Mouse (Mus musculus) liver, embryonic 13.5 days (tissue): ENCODE results near the gene Il15. TPM values are rescaled to one million over a fixed set of nuclear protein-coding genes. Genes with fewer than 3 reads are reported as not detected.

ENCODE experiments used
- ATAC-seq: fragments of 200-750 bp; cut with Nextera tagmentation; 2 replicates; pipeline ENCODE4 v1.8.0; 2017; ENCODE audit warnings: low read depth, mild to moderate bottlenecking, moderate number of reproducible peaks, moderate library complexity
- DNase-seq: peaks from one replicate; pipeline ENCODE4 v3.0.0; 2022
- H3K27ac ChIP-seq: fragments of 300-500 bp; sonication (generic); 2 replicates; pipeline ENCODE4 v1.5.1; 2015; ENCODE audit warnings: moderate library complexity, mild to moderate bottlenecking, inconsistent platforms
- H3K27me3 ChIP-seq: fragments of 300-500 bp; sonication (generic); 2 replicates; pipeline ENCODE4 v1.6.1; 2015; ENCODE audit warnings: mild to moderate bottlenecking, inconsistent platforms
- H3K36me3 ChIP-seq: fragments of 300-500 bp; sonication (generic); 2 replicates; pipeline ENCODE4 v1.6.1; 2015; ENCODE audit warnings: mild to moderate bottlenecking, inconsistent platforms
- H3K4me1 ChIP-seq: fragments of 300-500 bp; sonication (generic); replicated peaks from 2 replicates; pipeline ENCODE4 v1.6.1; 2015; ENCODE audit warnings: inconsistent platforms
- H3K4me2 ChIP-seq: fragments of 300-500 bp; sonication (generic); 2 replicates; pipeline ENCODE4 v1.6.1; 2015; ENCODE audit warnings: inconsistent platforms, mild to moderate bottlenecking, moderate library complexity
- H3K4me3 ChIP-seq: fragments of 300-500 bp; sonication (generic); replicated peaks from 2 replicates; pipeline ENCODE4 v1.5.1; 2015; ENCODE audit warnings: mild to moderate bottlenecking, inconsistent platforms
- H3K9ac ChIP-seq: fragments of 300-500 bp; sonication (generic); 2 replicates; pipeline ENCODE4 v1.6.1; 2015; ENCODE audit warnings: mild to moderate bottlenecking, inconsistent platforms
- H3K9me3 ChIP-seq: fragments of 300-500 bp; sonication (generic); replicated peaks from 2 replicates; pipeline ENCODE4 v1.6.1; 2016; ENCODE audit warnings: inconsistent platforms
- WGBS: fragments of 180-500 bp; shearing (Covaris S2); methylation state at CpG from one replicate; pipeline ENCODE4 v1.1.7; 2015; ENCODE audit not compliant: insufficient replicate concordance; 5-methylcytosine and 5-hydroxymethylcytosine counted together
- polyA plus RNA-seq: library from polyadenylated mRNA; unstranded; fragments of >200 nt; fragmentation: Nextera tagmentation; extraction: Ambion mirVana; gene quantifications from 2 replicates; pipeline ENCODE4 v1.2.1, GENCODE M21; 2015

The Il15 gene
- polyA plus RNA-seq, 1 experiment from 2014 or later, result 4.5 TPM

- ATAC-seq (no peak), DNase-seq (no peak)
- Histone ChIP-seq H3K4me2 (no peak overlapping the region), H3K36me3 (peaks cover 4% of the 10 kb centered on the region; the same call in 1 of the 2 replicates), H3K9ac (no peak overlapping the region), H3K9me3 (no peaks in the 10 kb centered on the region), H3K27ac (no peak overlapping the region), H3K4me1 (peaks cover 16% of the 10 kb centered on the region), H3K4me3 (no peak overlapping the region), H3K27me3 (no peaks in the 10 kb centered on the region)
- 61% methylated on average over 2 of the region's 2 CpGs for WGBS
Measured at GRCm38 (mm10) chr8:82398546-82398945, 4.5 kb downstream of the Il15 start.

- Histone ChIP-seq H3K9me3 (no peaks in the 10 kb centered on the region), H3K4me3 (no peak overlapping the region), H3K27me3 (no peaks in the 10 kb centered on the region), H3K27ac (no peak overlapping the region), H3K4me1 (peaks cover 15% of the 10 kb centered on the region), H3K9ac (no peak overlapping the region), H3K36me3 (peaks cover 4% of the 10 kb centered on the region; the same call in 1 of the 2 replicates), H3K4me2 (no peak overlapping the region)
- ATAC-seq (no peak), DNase-seq (no peak)
Measured at GRCm38 (mm10) chr8:82391258-82391657, 11.8 kb downstream of the Il15 start.

- peaks cover 20% of the 10 kb centered on the region for H3K4me1 ChIP-seq
- no peaks in the 10 kb centered on the region for H3K36me3 ChIP-seq
- WGBS, result 60% methylated on average over 1 of the region's 1 CpGs
Measured at GRCm38 (mm10) chr8:82388356-82388902, 14.6 kb downstream of the Il15 start.

GRCm38 (mm10) chr8:82387614-82388013 lies 15.4 kb downstream of the Il15 start:
- peak; percentile 80 for ATAC-seq
- no peak for DNase-seq
- H3K9ac ChIP-seq, result no peak overlapping the region
- WGBS, result 7% methylated on average over 1 of the region's 1 CpGs
- no peak overlapping the region for H3K4me2 ChIP-seq
- peaks cover 20% of the 10 kb centered on the region for H3K4me1 ChIP-seq
- H3K36me3 ChIP-seq, result no peaks in the 10 kb centered on the region
- no peak overlapping the region for H3K4me3 ChIP-seq
- no peak overlapping the region for H3K27ac ChIP-seq
- no peaks in the 10 kb centered on the region for H3K9me3 ChIP-seq
- H3K27me3 ChIP-seq, result no peaks in the 10 kb centered on the region

More at GRCm38 (mm10) chr8:82388356-82388902, 14.6 kb downstream of the Il15 start:
- no peaks in the 10 kb centered on the region for H3K27me3 ChIP-seq
- DNase-seq (no peak), ATAC-seq (no peak)
- no peak overlapping the region for H3K4me3 ChIP-seq
- no peaks in the 10 kb centered on the region for H3K9me3 ChIP-seq
- no peak overlapping the region for H3K27ac ChIP-seq
- no peak overlapping the region for H3K9ac ChIP-seq
- H3K4me2 ChIP-seq, result no peak overlapping the region

GRCm38 (mm10) chr8:82385867-82386266 lies 17.2 kb downstream of the Il15 start:
- Histone ChIP-seq H3K27me3 (no peaks in the 10 kb centered on the region), H3K4me3 (no peak overlapping the region), H3K9me3 (no peaks in the 10 kb centered on the region), H3K4me1 (peaks cover 20% of the 10 kb centered on the region), H3K4me2 (no peak overlapping the region), H3K36me3 (no peaks in the 10 kb centered on the region), H3K27ac (no peak overlapping the region), H3K9ac (no peak overlapping the region)
- DNase-seq (no peak), ATAC-seq (no peak)

GRCm38 (mm10) chr8:82384458-82385234 lies 18.4 kb downstream of the Il15 start:
- peaks cover 20% of the 10 kb centered on the region for H3K4me1 ChIP-seq
- ATAC-seq (no peak), DNase-seq (no peak)
- H3K36me3 ChIP-seq, result no peaks in the 10 kb centered on the region
- H3K9me3 ChIP-seq, result no peaks in the 10 kb centered on the region
- 45% methylated on average over 11 of the region's 11 CpGs for WGBS
- H3K27me3 ChIP-seq, result no peaks in the 10 kb centered on the region
- no peak overlapping the region for H3K27ac ChIP-seq
- no peak overlapping the region for H3K4me3 ChIP-seq
- H3K4me2 ChIP-seq, result no peak overlapping the region
- no peak overlapping the region for H3K9ac ChIP-seq

GRCm38 (mm10) chr8:82383346-82383745 lies 19.7 kb downstream of the Il15 start:
- ATAC-seq (no peak), DNase-seq (no peak)
- Histone ChIP-seq H3K9ac (no peak overlapping the region), H3K27ac (no peak overlapping the region), H3K36me3 (no peaks in the 10 kb centered on the region), H3K4me3 (no peak overlapping the region), H3K4me2 (no peak overlapping the region), H3K27me3 (no peaks in the 10 kb centered on the region), H3K9me3 (no peaks in the 10 kb centered on the region), H3K4me1 (peaks cover 16% of the 10 kb centered on the region)
- 29% methylated on average over 3 of the region's 3 CpGs for WGBS

- Histone ChIP-seq H3K27ac (no peak overlapping the region), H3K4me1 (peaks cover 11% of the 10 kb centered on the region), H3K27me3 (no peaks in the 10 kb centered on the region), H3K4me3 (no peak overlapping the region), H3K9me3 (no peaks in the 10 kb centered on the region), H3K9ac (no peak overlapping the region), H3K36me3 (no peaks in the 10 kb centered on the region), H3K4me2 (no peak overlapping the region)
- DNase-seq, result no peak
- no peak for ATAC-seq
- WGBS, result 30% methylated on average over 2 of the region's 2 CpGs
Measured at GRCm38 (mm10) chr8:82382316-82382715, 20.7 kb downstream of the Il15 start.

GRCm38 (mm10) chr8:82374470-82374869 lies 28.6 kb downstream of the Il15 start:
- Histone ChIP-seq H3K4me2 (no peak overlapping the region), H3K27ac (no peak overlapping the region), H3K9me3 (no peaks in the 10 kb centered on the region), H3K36me3 (no peaks in the 10 kb centered on the region), H3K4me3 (no peak overlapping the region), H3K27me3 (no peaks in the 10 kb centered on the region), H3K9ac (no peak overlapping the region), H3K4me1 (peaks cover 4% of the 10 kb centered on the region; the same call in 1 of the 2 replicates)
- 13% methylated on average over 4 of the region's 4 CpGs for WGBS
- no peak for ATAC-seq
- no peak for DNase-seq

- H3K27me3 ChIP-seq, result no peaks in the 10 kb centered on the region
- H3K4me3 ChIP-seq, result no peak overlapping the region
- no peak overlapping the region for H3K4me2 ChIP-seq
- no peak overlapping the region for H3K27ac ChIP-seq
- no peak for ATAC-seq
- 70% methylated on average over 6 of the region's 6 CpGs for WGBS
- peaks cover 4% of the 10 kb centered on the region; the same call in 1 of the 2 replicates for H3K4me1 ChIP-seq
- H3K36me3 ChIP-seq, result no peaks in the 10 kb centered on the region
- DNase-seq, result no peak
- no peak overlapping the region for H3K9ac ChIP-seq
- no peaks in the 10 kb centered on the region for H3K9me3 ChIP-seq
Measured at GRCm38 (mm10) chr8:82372846-82373245, 30.2 kb downstream of the Il15 start.

GRCm38 (mm10) chr8:82370657-82371056 lies 32.4 kb downstream of the Il15 start:
- H3K36me3 ChIP-seq, result no peaks in the 10 kb centered on the region
- no peak for ATAC-seq
- no peak for DNase-seq
- 0 out of 2 replicates have a peak, but pooled peaks cover under 1% of the 10 kb centered on the region for H3K4me1 ChIP-seq
- H3K9ac ChIP-seq, result no peak overlapping the region
- WGBS, result 69% methylated on average over 6 of the region's 6 CpGs
- H3K27me3 ChIP-seq, result no peaks in the 10 kb centered on the region
- no peak overlapping the region for H3K4me3 ChIP-seq
- H3K4me2 ChIP-seq, result no peak overlapping the region
- no peak overlapping the region for H3K27ac ChIP-seq
- no peaks in the 10 kb centered on the region for H3K9me3 ChIP-seq

- no peak for ATAC-seq
- Histone ChIP-seq H3K9ac (no peak overlapping the region), H3K4me1 (no peaks in the 10 kb centered on the region), H3K27me3 (no peaks in the 10 kb centered on the region), H3K36me3 (no peaks in the 10 kb centered on the region), H3K27ac (no peak overlapping the region), H3K4me2 (no peak overlapping the region), H3K4me3 (no peak overlapping the region), H3K9me3 (no peaks in the 10 kb centered on the region)
- WGBS, result 56% methylated on average over 1 of the region's 1 CpGs
- DNase-seq, result no peak
Measured at GRCm38 (mm10) chr8:82361061-82361460, 42.0 kb downstream of the Il15 start.
